Mouse (Mus musculus): ENCODE data around the gene Vps33b.

Vps33b gene

GRCm38 (mm10) chr7:80324043-80324815 is 54.8 kb downstream of the Vps33b start, which contains the start of gene Rccd1:
Gene Rccd1, minus strand, starts transcription at chr7:80324454.
- ChIA-PET CTCF (interaction anchor here (0.5 to 2.5 kb wide), 24 partner anchors 8 to 1224 kb away, joined by 3 to 17 read pairs (median 5); partner anchors contain the start of genes Hddc3 (in 3 of the 4) and Man2a2 (in 1 of the 4)), POLR2A (interaction anchor here (0.5 to 7.5 kb wide), 170 partner anchors 8 to 1533 kb away, joined by 3 to 86 read pairs (median 4); partner anchors contain the start of genes Cib1 (in 3 of the 4), Gdpgp1 (in 3 of the 4), Hddc3 (in 3 of the 4) and Idh2 (in 3 of the 4))

GRCm38 (mm10) chr7:80324816-80325119 is 55.3 kb downstream of the Vps33b start:
- ChIA-PET CTCF (interaction anchor here (0.5 to 2.5 kb wide), 19 partner anchors 15 to 1225 kb away, joined by 3 to 17 read pairs (median 5); partner anchors contain the start of gene Hddc3 (in 3 of the 4)), POLR2A (interaction anchor here (0.5 to 7.5 kb wide), 143 partner anchors 8 to 1533 kb away, joined by 3 to 86 read pairs (median 4); partner anchors contain the start of genes Cib1 (in 3 of the 4), Gdpgp1 (in 3 of the 4), Idh2 (in 3 of the 4) and Ngrn (in 3 of the 4))

- POLR2A ChIA-PET: interaction anchor here (0.6 to 7.5 kb wide), 53 partner anchors 9 to 1053 kb away, joined by 3 to 86 read pairs (median 4); partner anchors contain the start of genes Unc45a (in 3 of the 4), Hddc3 (in 2 of the 4), Blm (in 1 of the 4) and Fanci (in 1 of the 4)
- CTCF ChIA-PET: interaction anchor here in 3 of 4 experiments (0.5 to 2.5 kb wide), 15 partner anchors 14 to 233 kb away, joined by 3 to 12 read pairs (median 4); partner anchors contain the start of gene Hddc3 (in 1 of the 3)
These were observed 55.9 kb downstream of the Vps33b start for GRCm38 (mm10) chr7:80325292-80325868.

- CTCF ChIA-PET: interaction anchor here in 2 of 4 experiments (0.6 to 1.7 kb wide), 7 partner anchors 13 to 170 kb away, joined by 3 to 7 read pairs (median 4); partner anchors contain the start of gene Hddc3 (in 1 of the 2)
- POLR2A ChIA-PET: interaction anchor here (0.6 to 7.5 kb wide), 22 partner anchors 10 to 209 kb away, joined by 3 to 86 read pairs (median 4); partner anchors contain the start of genes Hddc3 (in 3 of the 4), Unc45a (in 2 of the 4), Blm (in 1 of the 4) and Man2a2 (in 1 of the 4)
These were observed 56.6 kb downstream of the Vps33b start for GRCm38 (mm10) chr7:80326076-80326475.

GRCm38 (mm10) chr7:80330278-80330677 is 60.8 kb downstream of the Vps33b start:
- ChIA-PET POLR2A (interaction anchor here in 2 of 4 experiments (2.4 to 4.0 kb wide), 3 partner anchors 11 to 13 kb away, joined by 8 to 23 read pairs (median 19); partner anchors contain the start of gene Hddc3 (in 1 of the 2)), CTCF (interaction anchor here in 1 of 4 experiments (1.3 kb wide), 1 partner anchor 9 kb away, joined by 3 read pairs; no protein-coding TSS in a partner anchor)

GRCm38 (mm10) chr7:80331433-80331832 is 62.0 kb downstream of the Vps33b start:
- CTCF ChIA-PET: interaction anchor here in 3 of 4 experiments (0.8 to 2.8 kb wide), 5 partner anchors 9 to 93 kb away, joined by 3 to 11 read pairs (median 3); partner anchors contain the start of genes Hddc3 (in 2 of the 3) and Unc45a (in 1 of the 3)

GRCm38 (mm10) chr7:80334848-80335247 is 65.4 kb downstream of the Vps33b start:
- CTCF ChIA-PET: interaction anchor here in 1 of 4 experiments (0.5 to 0.9 kb wide), 3 partner anchors 8 to 553 kb away, joined by 3 to 4 read pairs (median 4); partner anchors contain the start of gene Hddc3
- POLR2A ChIA-PET: interaction anchor here in 2 of 4 experiments (0.7 to 9.4 kb wide), 7 partner anchors 8 to 1012 kb away, joined by 3 to 86 read pairs (median 6); partner anchors contain the start of genes Rccd1 (in 2 of the 2) and Hddc3 (in 1 of the 2)

More at GRCm38 (mm10) chr7:80331433-80331832, 62.0 kb downstream of the Vps33b start:
- POLR2A ChIA-PET: interaction anchor here in 3 of 4 experiments (0.7 to 3.5 kb wide), 11 partner anchors 8 to 139 kb away, joined by 3 to 28 read pairs (median 5); partner anchors contain the start of genes Hddc3 (in 3 of the 3) and Rccd1 (in 1 of the 3)

GRCm38 (mm10) chr7:80336932-80337331 is 67.5 kb downstream of the Vps33b start:
- ChIA-PET CTCF (interaction anchor here in 2 of 4 experiments (0.6 to 1.5 kb wide), 2 partner anchors 41 to 720 kb away, joined by 3 to 4 read pairs; no protein-coding TSS in a partner anchor), POLR2A (interaction anchor here in 3 of 4 experiments (0.7 to 9.4 kb wide), 11 partner anchors 8 to 426 kb away, joined by 3 to 86 read pairs (median 4); partner anchors contain the start of gene Rccd1 (in 3 of the 3))

- ChIA-PET CTCF (interaction anchor here (0.6 to 5.4 kb wide), 19 partner anchors 8 to 244 kb away, joined by 3 to 47 read pairs (median 3); partner anchors contain the start of gene Rccd1 (in 1 of the 4)), POLR2A (interaction anchor here in 3 of 4 experiments (0.6 to 9.4 kb wide), 30 partner anchors 9 to 225 kb away, joined by 3 to 86 read pairs (median 4); partner anchors contain the start of genes Rccd1 (in 3 of the 3), Blm (in 1 of the 3), Cib1 (in 1 of the 3) and Gdpgp1 (in 1 of the 3))
These were observed 69.9 kb downstream of the Vps33b start for GRCm38 (mm10) chr7:80339371-80339770.

- CTCF ChIA-PET: interaction anchor here (0.6 to 5.4 kb wide), 26 partner anchors 8 to 243 kb away, joined by 3 to 47 read pairs (median 3); partner anchors contain the start of gene Rccd1 (in 1 of the 4)
- POLR2A ChIA-PET: interaction anchor here in 3 of 4 experiments (0.6 to 9.4 kb wide), 29 partner anchors 8 to 550 kb away, joined by 3 to 86 read pairs (median 4); partner anchors contain the start of genes Rccd1 (in 3 of the 3), Blm (in 1 of the 3), Cib1 (in 1 of the 3) and Gdpgp1 (in 1 of the 3)
These were observed 70.6 kb downstream of the Vps33b start for GRCm38 (mm10) chr7:80339793-80340628.

- ChIA-PET POLR2A (interaction anchor here in 3 of 4 experiments (0.6 to 9.4 kb wide), 17 partner anchors 15 to 549 kb away, joined by 3 to 86 read pairs (median 5); partner anchors contain the start of genes Rccd1 (in 3 of the 3), Blm (in 1 of the 3), Cib1 (in 1 of the 3) and Gdpgp1 (in 1 of the 3)), CTCF (interaction anchor here (0.8 to 5.4 kb wide), 14 partner anchors 9 to 200 kb away, joined by 3 to 47 read pairs (median 4); partner anchors contain the start of gene Ttll13 (in 1 of the 4))
These were observed 71.3 kb downstream of the Vps33b start, which contains the start of gene Unc45a for GRCm38 (mm10) chr7:80340793-80341192. Gene Unc45a, minus strand, starts transcription at chr7:80341005.
